Mouse (Mus musculus): ENCODE results near the gene Nupl2. TPM values are rescaled to one million over a fixed set of nuclear protein-coding genes. Genes with fewer than 3 reads are reported as not detected.

The Nupl2 gene
- polyA plus RNA-seq, 1 experiment from 2014 or later, result 22.5 TPM

GRCm38 (mm10) chr5:24172092-24172491 lies 7.3 kb downstream of the Nupl2 start:
- Histone ChIP-seq H3K9me3 (no peaks in the 10 kb centered on the region), H3K27me3 (no peaks in the 10 kb centered on the region), H3K4me3 (no peak overlapping the region), H3K36me3 (peaks cover 32% of the 10 kb centered on the region), H3K9ac (no peak overlapping the region), H3K4me2 (replicated peaks) (no peak overlapping the region), H3K27ac (no peak overlapping the region), H3K4me1 (no peaks in the 10 kb centered on the region)
- ATAC-seq (ENCODE audit: insufficient number of reproducible peaks, insufficient read depth, low FRiP score, low TSS enrichment), result no peak

- no peak overlapping the region for H3K4me3 ChIP-seq
- no peak for ATAC-seq (ENCODE audit: insufficient number of reproducible peaks, insufficient read depth, low FRiP score, low TSS enrichment)
- WGBS, result 90% methylated on average over 16 of the region's 16 CpGs
- peaks cover 5% of the 10 kb centered on the region; the same call in 1 of the 2 replicates for H3K9me3 ChIP-seq
- H3K27ac ChIP-seq, result no peak overlapping the region
- H3K9ac ChIP-seq, result no peak overlapping the region
- H3K4me1 ChIP-seq, result no peaks in the 10 kb centered on the region
- no peaks in the 10 kb centered on the region for H3K27me3 ChIP-seq
- H3K4me2 ChIP-seq (replicated peaks), result no peak overlapping the region
- H3K36me3 ChIP-seq, result peaks cover 49% of the 10 kb centered on the region
Measured at GRCm38 (mm10) chr5:24181514-24182295, 16.9 kb downstream of the Nupl2 start.

GRCm38 (mm10) chr5:24182296-24182734 lies 17.6 kb downstream of the Nupl2 start:
- Histone ChIP-seq H3K9ac (no peak overlapping the region), H3K4me1 (no peaks in the 10 kb centered on the region), H3K4me2 (replicated peaks) (no peak overlapping the region), H3K27ac (no peak overlapping the region), H3K36me3 (peaks cover 49% of the 10 kb centered on the region), H3K9me3 (peaks cover 5% of the 10 kb centered on the region; the same call in 1 of the 2 replicates), H3K27me3 (no peaks in the 10 kb centered on the region), H3K4me3 (no peak overlapping the region)
- no peak for ATAC-seq (ENCODE audit: insufficient number of reproducible peaks, insufficient read depth, low FRiP score, low TSS enrichment)
- WGBS, result 92% methylated on average over 9 of the region's 9 CpGs

- Histone ChIP-seq H3K9me3 (peaks cover 5% of the 10 kb centered on the region; the same call in 1 of the 2 replicates), H3K4me1 (no peaks in the 10 kb centered on the region), H3K27ac (no peak overlapping the region), H3K36me3 (peaks cover 43% of the 10 kb centered on the region), H3K27me3 (no peaks in the 10 kb centered on the region), H3K4me2 (replicated peaks) (no peak overlapping the region), H3K9ac (no peak overlapping the region), H3K4me3 (no peak overlapping the region)
- ATAC-seq (ENCODE audit: insufficient number of reproducible peaks, insufficient read depth, low FRiP score, low TSS enrichment), result no peak
- 91% methylated on average over 6 of the region's 6 CpGs for WGBS
Measured at GRCm38 (mm10) chr5:24183096-24183495, 18.3 kb downstream of the Nupl2 start.

DNA sequence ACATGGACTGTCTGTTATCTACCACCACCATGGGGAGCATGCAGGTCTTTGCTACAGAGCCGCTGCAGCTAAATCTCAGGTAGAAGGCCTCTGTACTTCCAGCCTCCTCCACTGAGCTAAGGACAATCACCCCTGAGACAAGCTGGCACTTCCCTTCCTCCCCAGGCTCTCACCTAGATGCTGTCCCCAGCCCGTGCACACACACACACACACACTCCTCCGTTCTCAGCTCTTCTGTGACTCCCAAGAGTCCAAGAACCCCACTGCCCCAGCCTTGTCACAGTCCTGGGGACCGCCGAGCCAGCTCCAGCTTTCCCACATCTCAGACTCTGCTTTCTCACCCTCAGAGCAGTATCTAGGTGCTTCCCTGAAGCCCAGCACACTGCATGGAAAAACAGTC lies 19.2 kb downstream of the Nupl2 start:
- Histone ChIP-seq H3K36me3 (peaks cover 35% of the 10 kb centered on the region), H3K27me3 (no peaks in the 10 kb centered on the region), H3K27ac (no peak overlapping the region), H3K4me2 (replicated peaks) (no peak overlapping the region), H3K9me3 (peaks cover 5% of the 10 kb centered on the region; the same call in 1 of the 2 replicates), H3K4me1 (no peaks in the 10 kb centered on the region), H3K9ac (no peak overlapping the region), H3K4me3 (no peak overlapping the region)
- no peak for ATAC-seq (ENCODE audit: insufficient number of reproducible peaks, insufficient read depth, low FRiP score, low TSS enrichment)
- WGBS, result 90% methylated on average over 5 of the region's 5 CpGs

DNA sequence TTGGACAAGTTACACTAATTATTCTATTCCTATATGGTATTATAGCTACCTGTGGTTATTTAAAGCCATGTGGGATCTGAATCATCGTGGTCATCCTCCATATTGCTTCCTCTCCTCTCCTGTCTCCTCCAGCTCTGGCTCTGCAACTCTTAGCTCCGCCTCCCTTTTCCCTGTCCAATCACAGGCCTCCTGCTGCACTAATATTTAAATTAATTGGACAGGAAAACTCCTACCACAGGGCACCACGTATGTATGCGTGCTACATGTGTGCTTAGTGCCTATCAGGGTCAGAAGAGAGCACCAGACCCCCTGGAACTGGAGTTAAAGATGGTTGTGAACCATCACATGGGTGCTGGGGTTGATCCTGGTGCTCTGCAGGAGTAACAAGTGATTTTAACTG lies 23.7 kb downstream of the Nupl2 start:
- no peak overlapping the region for H3K9ac ChIP-seq
- no peak for ATAC-seq (ENCODE audit: insufficient number of reproducible peaks, insufficient read depth, low FRiP score, low TSS enrichment)

GRCm38 (mm10) chr5:24191821-24192220 lies 27.1 kb downstream of the Nupl2 start:
- no peak overlapping the region for H3K9ac ChIP-seq
- ATAC-seq (ENCODE audit: insufficient number of reproducible peaks, insufficient read depth, low FRiP score, low TSS enrichment), result no peak
- no peaks in the 10 kb centered on the region for H3K9me3 ChIP-seq
- H3K4me3 ChIP-seq, result no peak overlapping the region
- no peaks in the 10 kb centered on the region for H3K36me3 ChIP-seq
- WGBS, result 82% methylated on average over 2 of the region's 2 CpGs
- no peak overlapping the region for H3K4me2 ChIP-seq (replicated peaks)
- no peaks in the 10 kb centered on the region for H3K4me1 ChIP-seq
- no peaks in the 10 kb centered on the region for H3K27me3 ChIP-seq
- no peak overlapping the region for H3K27ac ChIP-seq

More for the DNA sequence above, 23.7 kb downstream of the Nupl2 start:
- Histone ChIP-seq H3K36me3 (peaks cover 14% of the 10 kb centered on the region), H3K4me1 (no peaks in the 10 kb centered on the region), H3K9me3 (peaks cover 5% of the 10 kb centered on the region; the same call in 1 of the 2 replicates), H3K4me3 (no peak overlapping the region), H3K27ac (no peak overlapping the region), H3K4me2 (replicated peaks) (no peak overlapping the region), H3K27me3 (no peaks in the 10 kb centered on the region)
- 79% methylated on average over 4 of the region's 4 CpGs for WGBS

DNA sequence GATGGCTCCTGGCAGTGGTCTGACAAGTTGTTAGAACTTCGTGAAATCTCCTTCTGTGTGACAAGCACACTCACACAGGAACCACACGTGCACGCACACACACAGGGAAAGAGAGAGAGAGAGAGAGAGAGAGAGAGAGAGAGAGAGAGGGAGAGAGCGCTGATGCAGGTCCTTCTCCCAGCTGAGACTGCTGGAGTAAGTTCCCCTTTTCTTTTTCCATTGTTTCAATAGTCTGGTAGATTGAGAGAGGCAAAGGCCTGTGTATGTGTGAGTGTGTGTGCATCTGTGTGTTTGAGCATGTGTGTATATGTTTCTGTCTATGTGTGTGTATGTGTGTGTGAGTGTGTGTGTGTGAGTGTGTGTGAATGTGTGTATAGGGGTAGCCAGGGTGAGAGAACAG lies 36.2 kb downstream of the Nupl2 start:
- Histone ChIP-seq H3K4me2 (replicated peaks) (no peak overlapping the region), H3K4me3 (no peak overlapping the region), H3K4me1 (no peaks in the 10 kb centered on the region), H3K9ac (no peak overlapping the region), H3K9me3 (no peaks in the 10 kb centered on the region), H3K27me3 (no peaks in the 10 kb centered on the region), H3K27ac (no peak overlapping the region), H3K36me3 (no peaks in the 10 kb centered on the region)
- WGBS, result 86% methylated on average over 4 of the region's 4 CpGs
- ATAC-seq (ENCODE audit: insufficient number of reproducible peaks, insufficient read depth, low FRiP score, low TSS enrichment), result no peak

GRCm38 (mm10) chr5:24202492-24202891 lies 37.7 kb downstream of the Nupl2 start:
- ATAC-seq (ENCODE audit: insufficient number of reproducible peaks, insufficient read depth, low FRiP score, low TSS enrichment), result no peak
- 66% methylated on average over 5 of the region's 5 CpGs for WGBS
- no peaks in the 10 kb centered on the region for H3K36me3 ChIP-seq

GRCm38 (mm10) chr5:24203266-24203665 lies 38.5 kb downstream of the Nupl2 start:
- WGBS, result 67% methylated on average over 5 of the region's 5 CpGs
- Histone ChIP-seq H3K4me2 (replicated peaks) (no peak overlapping the region), H3K36me3 (no peaks in the 10 kb centered on the region), H3K27me3 (no peaks in the 10 kb centered on the region), H3K9ac (no peak overlapping the region), H3K9me3 (no peaks in the 10 kb centered on the region), H3K4me3 (no peak overlapping the region), H3K4me1 (no peaks in the 10 kb centered on the region), H3K27ac (no peak overlapping the region; the same call in 1 of the 2 replicates)
- ATAC-seq (ENCODE audit: insufficient number of reproducible peaks, insufficient read depth, low FRiP score, low TSS enrichment), result no peak

More at GRCm38 (mm10) chr5:24202492-24202891, 37.7 kb downstream of the Nupl2 start:
- no peak overlapping the region for H3K4me2 ChIP-seq (replicated peaks)
- H3K9ac ChIP-seq, result no peak overlapping the region
- no peaks in the 10 kb centered on the region for H3K27me3 ChIP-seq
- H3K4me3 ChIP-seq, result no peak overlapping the region
- H3K4me1 ChIP-seq, result no peaks in the 10 kb centered on the region
- no peaks in the 10 kb centered on the region for H3K9me3 ChIP-seq
- H3K27ac ChIP-seq, result no peak overlapping the region

DNA sequence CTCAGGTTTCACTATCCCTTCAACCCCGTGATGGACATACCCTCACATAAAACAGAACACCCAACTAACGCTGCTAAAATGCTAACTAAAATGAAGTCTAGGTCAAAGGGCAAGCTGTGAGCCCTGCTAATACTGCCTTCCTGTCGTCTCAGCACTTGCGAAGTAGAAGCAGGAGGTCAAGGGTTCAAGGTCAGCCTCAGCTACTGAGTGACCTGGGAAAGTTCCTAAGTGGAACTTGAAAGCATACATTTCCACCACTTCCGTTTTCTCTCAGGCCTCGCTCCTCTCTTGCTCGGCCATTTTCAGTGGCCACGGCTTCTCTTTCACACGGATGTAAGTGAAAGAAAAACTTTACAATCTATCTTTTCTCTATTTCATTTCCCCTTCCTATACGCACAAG lies 43.2 kb downstream of the Nupl2 start:
- no peaks in the 10 kb centered on the region for H3K27me3 ChIP-seq
- no peaks in the 10 kb centered on the region for H3K4me1 ChIP-seq
- H3K9me3 ChIP-seq, result no peaks in the 10 kb centered on the region
- H3K9ac ChIP-seq, result no peak overlapping the region
- H3K4me3 ChIP-seq, result no peak overlapping the region
- H3K36me3 ChIP-seq, result no peaks in the 10 kb centered on the region
- H3K27ac ChIP-seq, result no peak overlapping the region
- 55% methylated on average over 10 of the region's 10 CpGs for WGBS
- ATAC-seq (ENCODE audit: insufficient number of reproducible peaks, insufficient read depth, low FRiP score, low TSS enrichment), result no peak
- no peak overlapping the region for H3K4me2 ChIP-seq (replicated peaks)

DNA sequence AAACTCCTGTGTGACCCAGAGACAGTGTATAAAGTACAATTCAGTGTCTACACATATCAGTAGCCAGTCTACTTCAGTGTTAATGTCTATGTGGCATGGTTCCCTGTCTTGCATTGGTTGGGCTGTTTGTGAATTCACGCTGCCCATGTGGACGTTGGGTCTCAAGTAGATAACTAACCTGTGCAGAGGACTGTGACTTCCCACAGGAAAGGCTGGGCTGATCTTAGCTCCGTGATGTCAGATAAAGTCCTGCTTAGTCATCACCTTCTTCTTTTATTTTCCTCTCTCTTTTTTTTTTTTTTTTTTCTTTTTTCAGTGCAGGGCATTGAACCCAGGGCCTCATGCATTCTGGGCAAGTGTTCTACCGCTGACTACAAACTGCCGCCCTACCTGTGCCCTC lies 43.7 kb downstream of the Nupl2 start:
- Histone ChIP-seq H3K4me3 (no peak overlapping the region), H3K27me3 (no peaks in the 10 kb centered on the region), H3K9me3 (no peaks in the 10 kb centered on the region), H3K27ac (no peak overlapping the region), H3K4me1 (no peaks in the 10 kb centered on the region), H3K36me3 (no peaks in the 10 kb centered on the region), H3K4me2 (replicated peaks) (no peak overlapping the region), H3K9ac (no peak overlapping the region)
- no peak for ATAC-seq (ENCODE audit: insufficient number of reproducible peaks, insufficient read depth, low FRiP score, low TSS enrichment)
- WGBS, result 86% methylated on average over 5 of the region's 5 CpGs

Measured in embryonic facial prominence, embryonic 12.5 days (tissue).